Mouse (Mus musculus) liver, embryonic 14.5 days (tissue): ENCODE results near the gene Cisd3. TPM values are rescaled to one million over a fixed set of nuclear protein-coding genes. Genes with fewer than 3 reads are reported as not detected.
"Not testable (repeated sequence)": the region's sequence is repeated elsewhere in the genome, so short reads cannot be mapped to it uniquely, and the experiment has no call there.

Source experiments
- ATAC-seq: fragments of 200-750 bp; cut with Nextera tagmentation; 2 replicates; pipeline ENCODE4 v1.8.0; 2017; ENCODE audit warnings: moderate number of reproducible peaks, mild to moderate bottlenecking, moderate library complexity; ENCODE audit not compliant: insufficient read depth
- DNase-seq, 3 experiments: peaks; one replicate each; pipeline ENCODE4 v3.0.0-alpha.2; 2012 to 2013; ENCODE audit warnings: low read depth in 3 of 3, low spot score in 3 of 3
- H3K27ac ChIP-seq: fragments of 300-500 bp; sonication (generic); 2 replicates; pipeline ENCODE4 v1.5.1; 2014; ENCODE audit warnings: moderate library complexity, mild to moderate bottlenecking, control low read depth, inconsistent platforms
- H3K27me3 ChIP-seq: fragments of 300-500 bp; sonication (generic); 2 replicates; pipeline ENCODE4 v1.6.1; 2014; ENCODE audit warnings: mild to moderate bottlenecking, low read length, moderate library complexity; ENCODE audit not compliant: control insufficient read depth, insufficient read depth
- H3K36me3 ChIP-seq: fragments of 300-500 bp; sonication (generic); replicated peaks from 2 replicates; pipeline ENCODE4 v1.6.1; 2014; ENCODE audit warnings: low read depth; ENCODE audit not compliant: control insufficient read depth, insufficient read depth
- H3K4me1 ChIP-seq, 2 experiments: fragments of 200-500 bp in 1 of 2; fragments of 300-500 bp in 1 of 2; sonication (generic) in 1 of 2; replicated peaks; 2 replicates each; pipeline ENCODE4 v1.6.1; 2012 to 2014; ENCODE audit warnings: antibody characterized with exemption in 1 of 2, inconsistent platforms in 1 of 2, low read length in 1 of 2; ENCODE audit not compliant: control insufficient read depth in 2 of 2, insufficient read depth in 2 of 2
- H3K4me2 ChIP-seq: fragments of 300-500 bp; sonication (generic); 2 replicates; pipeline ENCODE4 v1.6.1; 2014; ENCODE audit warnings: low read depth, mild to moderate bottlenecking, control low read depth, moderate library complexity
- H3K4me3 ChIP-seq, 2 experiments: fragments of 200-500 bp in 1 of 2; fragments of 300-500 bp in 1 of 2; sonication (generic) in 1 of 2; 2 replicates each; pipeline ENCODE4 v1.5.1; 2012 to 2014; ENCODE audit warnings: low read depth in 2 of 2, low read length in 2 of 2, mild to moderate bottlenecking in 2 of 2, control low read depth in 1 of 2, inconsistent platforms in 1 of 2, moderate library complexity in 1 of 2; ENCODE audit not compliant: insufficient read depth in 1 of 2
- H3K9ac ChIP-seq: fragments of 300-500 bp; sonication (generic); replicated peaks from 2 replicates; pipeline ENCODE4 v1.6.1; 2014; ENCODE audit warnings: mild to moderate bottlenecking, control low read depth, moderate library complexity
- H3K9me3 ChIP-seq: fragments of 300-500 bp; sonication (generic); 2 replicates; pipeline ENCODE4 v1.6.1; 2016; ENCODE audit warnings: low read length, mixed read lengths; ENCODE audit not compliant: control insufficient read depth
- CTCF ChIP-seq: IDR thresholded peaks from 2 replicates; pipeline ENCODE4 v1.5.1; 2016; ENCODE audit warnings: antibody characterized with exemption, low read depth, control low read depth
- EP300 ChIP-seq: IDR thresholded peaks from 2 replicates; pipeline ENCODE4 v1.6.1; 2016; ENCODE audit warnings: antibody characterized with exemption, low read depth
- WGBS: fragments of 180-500 bp; shearing (Covaris S2); extraction: QIAGEN DNeasy Blood & Tissue Kit; methylation state at CpG from one replicate; pipeline ENCODE4 v1.1.7; 2014; ENCODE audit not compliant: insufficient replicate concordance; 5-methylcytosine and 5-hydroxymethylcytosine counted together
- polyA plus RNA-seq, 2 experiments: library from polyadenylated mRNA; depleted of rRNA in 1 of 2; stranded (reverse) in 1 of 2; unstranded in 1 of 2; fragments of >200 nt; fragmentation: Nextera tagmentation in 1 of 2; extraction: Ambion mirVana in 1 of 2; gene quantifications; 2 replicates each; pipeline versions ENCODE4 v1.2.1 to v1.2.3; 2012 to 2014

The Cisd3 gene
- polyA plus RNA-seq, 2 experiments, result 4.9 to 10.0 TPM

GRCm38 (mm10) chr11:97650341-97650740, 35.3 kb upstream of the Cisd3 start:
- DNase-seq (no peak), ATAC-seq (no peak)
- Histone ChIP-seq H3K9me3 (no peaks in the 10 kb centered on the region), H3K9ac (no peak overlapping the region), H3K4me1 (no peaks in the 10 kb centered on the region), H3K4me2 (no peak overlapping the region), H3K27me3 (no peaks in the 10 kb centered on the region), H3K27ac (no peak overlapping the region), H3K36me3 (no peaks in the 10 kb centered on the region), H3K4me3 (no peak overlapping the region)
- 62% methylated on average over 5 of the region's 5 CpGs for WGBS
- TF ChIP-seq CTCF, result no peak
- TF ChIP-seq EP300, result no peak

GRCm38 (mm10) chr11:97653376-97653775, 32.2 kb upstream of the Cisd3 start:
- not testable (repeated sequence) for H3K4me3 ChIP-seq, H3K27me3 ChIP-seq, H3K9me3 ChIP-seq, H3K36me3 ChIP-seq, H3K27ac ChIP-seq, H3K4me2 ChIP-seq, H3K9ac ChIP-seq, H3K4me1 ChIP-seq, DNase-seq, ATAC-seq
- WGBS, result 83% methylated on average over 11 of the region's 11 CpGs

- DNase-seq, result no peak
- no peak overlapping the region for H3K4me2 ChIP-seq
- TF ChIP-seq EP300 (no peak), CTCF (no peak)
These were observed 31.4 kb upstream of the Cisd3 start for GRCm38 (mm10) chr11:97654210-97654609.

GRCm38 (mm10) chr11:97656269-97656971, 29.2 kb upstream of the Cisd3 start:
- 76% methylated on average over 14 of the region's 14 CpGs for WGBS
- no peak for DNase-seq
- H3K27ac ChIP-seq, result no peak overlapping the region
- peaks cover 0 to 11% of the 10 kb centered on the region in 2 experiments; a peak in 2 of 4 replicates for H3K4me1 ChIP-seq
- H3K4me2 ChIP-seq, result no peak overlapping the region
- no peak overlapping the region for H3K4me3 ChIP-seq
- no peak for TF ChIP-seq EP300
- TF ChIP-seq CTCF, result no peak
- no peak for ATAC-seq
- H3K36me3 ChIP-seq, result no peaks in the 10 kb centered on the region
- peaks cover 25% of the 10 kb centered on the region for H3K27me3 ChIP-seq
- H3K9me3 ChIP-seq, result no peaks in the 10 kb centered on the region
- H3K9ac ChIP-seq, result no peak overlapping the region

More at GRCm38 (mm10) chr11:97654210-97654609, 31.4 kb upstream of the Cisd3 start:
- no peaks in the 10 kb centered on the region for H3K36me3 ChIP-seq
- WGBS, result 64% methylated on average over 2 of the region's 2 CpGs
- ATAC-seq, result no peak
- peaks cover 0 to 6% of the 10 kb centered on the region in 2 experiments; a peak in 2 of 4 replicates for H3K4me1 ChIP-seq
- H3K27ac ChIP-seq, result no peak overlapping the region
- H3K4me3 ChIP-seq, result no peak overlapping the region
- no peaks in the 10 kb centered on the region for H3K9me3 ChIP-seq
- H3K27me3 ChIP-seq, result peaks cover 3% of the 10 kb centered on the region
- no peak overlapping the region for H3K9ac ChIP-seq

GRCm38 (mm10) chr11:97657184-97657945, 28.3 kb upstream of the Cisd3 start:
- no peak overlapping the region for H3K27ac ChIP-seq
- WGBS, result 51% methylated on average over 6 of the region's 6 CpGs
- no peaks in the 10 kb centered on the region for H3K36me3 ChIP-seq
- TF ChIP-seq EP300 (no peak), CTCF (no peak)
- H3K9me3 ChIP-seq, result no peaks in the 10 kb centered on the region
- H3K9ac ChIP-seq, result no peak overlapping the region
- H3K4me3 ChIP-seq, result no peak overlapping the region
- H3K4me1 ChIP-seq, result peaks cover 0 to 11% of the 10 kb centered on the region in 2 experiments; a peak in 2 of 4 replicates
- DNase-seq, result no peak
- no peak for ATAC-seq
- peaks cover 34% of the 10 kb centered on the region for H3K27me3 ChIP-seq
- H3K4me2 ChIP-seq, result no peak overlapping the region

- not testable (repeated sequence) for H3K9me3 ChIP-seq, H3K9ac ChIP-seq, H3K36me3 ChIP-seq, H3K4me2 ChIP-seq, ATAC-seq, DNase-seq, H3K27ac ChIP-seq, H3K4me3 ChIP-seq
- 71% methylated on average over 6 of the region's 6 CpGs for WGBS
- H3K4me1 ChIP-seq, result peaks cover 0 to 11% of the 10 kb centered on the region in 2 experiments; a peak in 2 of 4 replicates
- H3K27me3 ChIP-seq, result peaks cover 40% of the 10 kb centered on the region
These were observed 27.7 kb upstream of the Cisd3 start for GRCm38 (mm10) chr11:97657967-97658366.
